Mouse (Mus musculus) hindbrain, embryonic 15.5 days (tissue): ENCODE measurements around the gene 1810049J17Rik. TPM values are rescaled to one million over a fixed set of nuclear protein-coding genes. Genes with fewer than 3 reads are reported as not detected.

ENCODE experiments used
- ATAC-seq: fragments of 200-750 bp; cut with Nextera tagmentation; 2 replicates; pipeline ENCODE4 v1.8.0; 2017; ENCODE audit warnings: low read depth, moderate number of reproducible peaks, moderate TSS enrichment; ENCODE audit not compliant: low FRiP score
- H3K27ac ChIP-seq: fragments of 300-500 bp; sonication (generic); replicated peaks from 2 replicates; pipeline ENCODE4 v1.5.1; 2015; ENCODE audit warnings: mild to moderate bottlenecking, inconsistent platforms
- H3K27me3 ChIP-seq: fragments of 300-500 bp; sonication (generic); 2 replicates; pipeline ENCODE4 v1.6.1; 2015; ENCODE audit warnings: control low read depth, inconsistent platforms
- H3K36me3 ChIP-seq: fragments of 300-500 bp; sonication (generic); 2 replicates; pipeline ENCODE4 v1.6.1; 2015; ENCODE audit warnings: control low read depth, inconsistent platforms
- H3K4me1 ChIP-seq: fragments of 300-500 bp; sonication (generic); replicated peaks from 2 replicates; pipeline ENCODE4 v1.6.1; 2015; ENCODE audit warnings: control low read depth, inconsistent platforms
- H3K4me2 ChIP-seq: fragments of 300-500 bp; sonication (generic); 2 replicates; pipeline ENCODE4 v1.6.1; 2015; ENCODE audit warnings: moderate library complexity, mild to moderate bottlenecking, inconsistent platforms
- H3K4me3 ChIP-seq: fragments of 300-500 bp; sonication (generic); 2 replicates; pipeline ENCODE4 v1.5.1; 2015; ENCODE audit warnings: mild to moderate bottlenecking, inconsistent platforms
- H3K9ac ChIP-seq: fragments of 300-500 bp; sonication (generic); 2 replicates; pipeline ENCODE4 v1.6.1; 2015; ENCODE audit warnings: inconsistent platforms
- H3K9me3 ChIP-seq: fragments of 300-500 bp; sonication (generic); 2 replicates; pipeline ENCODE4 v1.6.1; 2016; ENCODE audit warnings: control low read depth, inconsistent platforms
- WGBS: fragments of 180-500 bp; shearing (Covaris S2); methylation state at CpG from one replicate; pipeline ENCODE4 v1.1.7; 2015; 5-methylcytosine and 5-hydroxymethylcytosine counted together
- polyA plus RNA-seq: library from polyadenylated mRNA; unstranded; fragments of >200 nt; fragmentation: Nextera tagmentation; extraction: Ambion mirVana; gene quantifications from 2 replicates; pipeline ENCODE4 v1.2.1, GENCODE M21; 2015

Gene 1810049J17Rik
- polyA plus RNA-seq, 1 experiment from 2014 or later = 0.82 TPM

DNA sequence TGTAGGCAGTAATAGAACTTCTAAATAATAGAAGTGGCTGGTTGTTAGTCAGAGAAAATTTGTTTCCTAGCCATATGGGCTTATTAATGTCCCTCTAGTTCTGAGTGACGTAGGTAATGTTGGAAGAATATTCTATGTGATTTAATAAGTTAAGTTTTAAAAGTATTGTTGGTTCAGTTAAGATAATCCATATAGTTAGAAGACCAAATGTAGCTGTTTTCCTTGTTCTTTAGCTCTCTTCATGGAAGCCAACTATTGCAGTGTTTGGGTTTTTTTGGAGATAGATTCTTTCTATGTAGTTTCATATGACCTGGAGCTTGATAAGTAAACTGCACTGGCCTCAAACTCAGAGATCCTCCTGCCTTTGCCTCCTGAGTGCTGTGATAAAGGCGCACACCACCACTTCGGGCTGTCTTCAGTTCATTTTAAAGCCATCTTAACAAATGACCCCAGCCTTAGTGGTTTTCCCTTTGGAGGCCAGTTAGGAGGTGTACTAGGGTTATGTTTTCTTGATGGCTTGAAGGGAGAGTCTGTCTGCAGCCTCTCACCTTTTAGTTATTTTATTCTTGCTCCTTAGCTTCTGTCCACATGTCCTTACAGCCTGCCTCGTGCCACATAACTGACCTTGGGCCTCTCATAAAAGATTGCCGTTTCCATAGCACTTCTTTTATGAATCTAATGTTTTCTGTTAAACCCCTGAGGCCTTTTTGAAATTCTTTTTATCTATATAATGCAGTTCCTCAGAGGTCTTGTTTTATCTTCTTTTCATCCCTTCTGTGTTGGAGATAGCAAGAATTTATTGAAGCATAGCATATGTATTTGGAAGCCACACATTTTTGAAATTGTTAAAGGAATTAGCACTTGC is 19.1 kb upstream of the 1810049J17Rik start:
- Histone ChIP-seq H3K27ac (no peak overlapping the region), H3K36me3 (peaks cover 5% of the 10 kb centered on the region; the same call in 1 of the 2 replicates)
- WGBS = 35% methylated on average over 5 of the region's 5 CpGs

DNA sequence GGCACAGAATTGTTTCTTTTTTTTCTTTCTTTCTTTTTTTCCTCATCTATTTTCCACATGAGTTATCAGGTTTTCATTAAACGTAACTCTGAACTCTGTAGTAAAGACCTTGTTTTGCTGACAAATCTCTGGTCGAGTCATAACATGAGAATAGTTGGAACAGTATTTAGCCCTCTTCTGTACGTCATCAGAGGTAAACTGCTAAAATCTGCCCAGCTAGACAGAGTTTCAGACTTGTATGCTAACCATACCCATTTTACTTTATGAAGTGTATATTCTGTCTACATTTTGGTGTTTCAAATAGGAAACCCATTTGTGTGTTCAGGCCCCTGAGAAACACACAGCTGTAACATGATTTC is 16.1 kb upstream of the 1810049J17Rik start:
- WGBS = 81% methylated on average over 3 of the region's 3 CpGs
- Histone ChIP-seq H3K9me3 (no peaks in the 10 kb centered on the region), H3K9ac (no peak overlapping the region), H3K4me2 (no peak overlapping the region), H3K36me3 (no peaks in the 10 kb centered on the region), H3K4me3 (no peak overlapping the region), H3K27ac (no peak overlapping the region), H3K27me3 (no peaks in the 10 kb centered on the region), H3K4me1 (peaks cover 4% of the 10 kb centered on the region)
- ATAC-seq = no peak

More for the DNA sequence above, 19.1 kb upstream of the 1810049J17Rik start:
- H3K9ac ChIP-seq = no peak overlapping the region
- no peaks in the 10 kb centered on the region for H3K9me3 ChIP-seq
- ATAC-seq = no peak
- H3K4me3 ChIP-seq = no peak overlapping the region
- H3K4me1 ChIP-seq = peaks cover 4% of the 10 kb centered on the region
- no peaks in the 10 kb centered on the region for H3K27me3 ChIP-seq
- no peak overlapping the region for H3K4me2 ChIP-seq

- Histone ChIP-seq H3K4me3 (no peak overlapping the region), H3K4me1 (peaks cover 4% of the 10 kb centered on the region), H3K9ac (no peak overlapping the region), H3K36me3 (no peaks in the 10 kb centered on the region), H3K4me2 (no peak overlapping the region), H3K27me3 (no peaks in the 10 kb centered on the region), H3K27ac (no peak overlapping the region), H3K9me3 (no peaks in the 10 kb centered on the region)
- WGBS = 84% methylated on average over 4 of the region's 4 CpGs
- no peak for ATAC-seq
Measured at GRCm38 (mm10) chr15:12337030-12337778, 15.5 kb upstream of the 1810049J17Rik start.

- Histone ChIP-seq H3K4me3 (no peak overlapping the region), H3K4me1 (no peaks in the 10 kb centered on the region; the same call in 1 of the 2 replicates), H3K36me3 (no peaks in the 10 kb centered on the region), H3K4me2 (no peak overlapping the region), H3K27me3 (no peaks in the 10 kb centered on the region), H3K9ac (no peak overlapping the region), H3K27ac (no peak overlapping the region), H3K9me3 (no peaks in the 10 kb centered on the region)
- ATAC-seq = no peak
- WGBS = 79% methylated on average over 4 of the region's 4 CpGs
Measured at GRCm38 (mm10) chr15:12334381-12334780, 12.7 kb upstream of the 1810049J17Rik start.

- Histone ChIP-seq H3K4me3 (no peak overlapping the region), H3K9me3 (no peaks in the 10 kb centered on the region), H3K9ac (no peak overlapping the region), H3K4me2 (no peak overlapping the region), H3K36me3 (no peaks in the 10 kb centered on the region), H3K27ac (no peak overlapping the region), H3K4me1 (peaks cover 6% of the 10 kb centered on the region; the same call in 1 of the 2 replicates), H3K27me3 (no peaks in the 10 kb centered on the region)
- 53% methylated on average over 1 of the region's 1 CpGs for WGBS
- no peak for ATAC-seq
Measured at GRCm38 (mm10) chr15:12331300-12331699, 9.6 kb upstream of the 1810049J17Rik start.

- no peak overlapping the region for H3K4me2 ChIP-seq
Measured at GRCm38 (mm10) chr15:12330892-12331291, 9.2 kb upstream of the 1810049J17Rik start.

GRCm38 (mm10) chr15:12330389-12330788 is 8.7 kb upstream of the 1810049J17Rik start:
- H3K27me3 ChIP-seq = no peaks in the 10 kb centered on the region
- H3K4me3 ChIP-seq = no peak overlapping the region
- 90% methylated on average over 3 of the region's 3 CpGs for WGBS
- no peak overlapping the region for H3K9ac ChIP-seq
- no peak overlapping the region for H3K4me2 ChIP-seq
- H3K36me3 ChIP-seq = no peaks in the 10 kb centered on the region
- H3K4me1 ChIP-seq = peaks cover 6% of the 10 kb centered on the region; the same call in 1 of the 2 replicates
- no peak overlapping the region for H3K27ac ChIP-seq
- no peaks in the 10 kb centered on the region for H3K9me3 ChIP-seq
- ATAC-seq = no peak

More at GRCm38 (mm10) chr15:12330892-12331291, 9.2 kb upstream of the 1810049J17Rik start:
- Histone ChIP-seq H3K9ac (no peak overlapping the region), H3K36me3 (no peaks in the 10 kb centered on the region), H3K9me3 (no peaks in the 10 kb centered on the region), H3K4me3 (no peak overlapping the region), H3K4me1 (peaks cover 6% of the 10 kb centered on the region; the same call in 1 of the 2 replicates), H3K27me3 (no peaks in the 10 kb centered on the region), H3K27ac (no peak overlapping the region)
- ATAC-seq = no peak

DNA sequence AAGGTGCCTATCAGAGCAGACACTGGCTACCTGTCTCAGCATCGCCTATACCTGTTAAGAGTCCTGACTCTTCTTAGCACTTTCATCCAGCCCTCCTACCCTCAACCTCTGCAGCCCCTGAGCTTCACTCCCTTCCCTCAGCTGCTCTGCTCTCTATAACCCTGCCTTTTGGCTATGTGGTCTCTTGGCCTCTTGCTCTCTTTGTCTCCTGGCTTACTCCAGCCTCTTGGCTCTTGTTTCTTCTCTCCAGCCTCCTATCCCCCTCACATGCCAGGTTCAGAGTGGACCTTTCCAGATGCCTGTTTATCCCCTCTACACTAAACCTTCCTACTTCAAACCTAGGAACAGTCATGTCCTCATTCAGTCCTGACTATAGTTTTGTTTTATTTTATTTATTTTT is 2.6 kb upstream of the 1810049J17Rik start:
- no peak overlapping the region for H3K27ac ChIP-seq
- H3K4me3 ChIP-seq = no peak overlapping the region
- no peak overlapping the region for H3K9ac ChIP-seq
- ATAC-seq = no peak
- H3K9me3 ChIP-seq = no peaks in the 10 kb centered on the region
- no peaks in the 10 kb centered on the region for H3K36me3 ChIP-seq
- H3K4me1 ChIP-seq = peaks cover 29% of the 10 kb centered on the region
- H3K4me2 ChIP-seq = peak overlapping the region; percentile 70
- H3K27me3 ChIP-seq = peaks cover 2% of the 10 kb centered on the region; the same call in 1 of the 2 replicates
- WGBS = 89% methylated on average over 1 of the region's 1 CpGs

DNA sequence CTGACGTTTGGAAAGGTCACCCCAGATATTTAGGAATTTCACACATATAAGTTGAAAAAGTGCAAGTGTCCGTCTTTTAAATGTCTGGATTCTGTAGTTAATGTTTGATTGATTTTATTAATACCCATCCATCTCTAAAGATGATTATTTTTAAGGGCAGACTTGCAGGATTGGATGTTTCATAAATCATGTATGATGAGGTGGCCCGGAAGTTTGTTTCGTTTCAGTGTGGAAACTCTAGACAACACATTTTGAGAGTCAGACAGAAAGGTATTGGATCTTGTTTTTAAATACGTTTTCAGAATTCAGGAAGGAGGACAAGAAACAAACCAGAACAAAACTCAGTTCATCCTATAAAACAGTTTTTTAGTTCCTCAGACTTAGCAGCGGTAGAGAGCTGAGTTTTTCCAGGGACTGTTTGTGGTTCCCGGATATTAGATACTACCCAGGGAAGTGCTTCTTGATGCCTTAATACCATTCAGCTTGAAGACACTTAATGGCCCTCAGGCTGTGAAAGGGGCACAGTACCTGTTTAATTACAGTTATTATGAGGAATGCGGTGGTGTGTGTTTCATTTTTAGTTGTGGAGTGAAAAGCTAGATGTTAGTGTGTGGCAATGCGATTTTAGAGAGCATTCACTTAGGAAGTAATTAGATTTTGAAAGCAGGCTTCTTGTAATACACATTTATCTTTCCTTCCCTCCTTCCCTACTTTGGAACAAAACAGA is 1.1 kb upstream of the 1810049J17Rik start:
- Histone ChIP-seq H3K4me3 (peak overlapping the region; percentile 97), H3K27ac (peak overlapping the region; percentile 93; the same call in 1 of the 2 replicates), H3K27me3 (peaks cover 9% of the 10 kb centered on the region; the same call in 1 of the 2 replicates), H3K4me1 (peaks cover 29% of the 10 kb centered on the region), H3K36me3 (no peaks in the 10 kb centered on the region), H3K9ac (peak overlapping the region; percentile 89), H3K4me2 (peak overlapping the region; percentile 70), H3K9me3 (no peaks in the 10 kb centered on the region)
- no peak for ATAC-seq
- WGBS = 19% methylated on average over 9 of the region's 9 CpGs

DNA sequence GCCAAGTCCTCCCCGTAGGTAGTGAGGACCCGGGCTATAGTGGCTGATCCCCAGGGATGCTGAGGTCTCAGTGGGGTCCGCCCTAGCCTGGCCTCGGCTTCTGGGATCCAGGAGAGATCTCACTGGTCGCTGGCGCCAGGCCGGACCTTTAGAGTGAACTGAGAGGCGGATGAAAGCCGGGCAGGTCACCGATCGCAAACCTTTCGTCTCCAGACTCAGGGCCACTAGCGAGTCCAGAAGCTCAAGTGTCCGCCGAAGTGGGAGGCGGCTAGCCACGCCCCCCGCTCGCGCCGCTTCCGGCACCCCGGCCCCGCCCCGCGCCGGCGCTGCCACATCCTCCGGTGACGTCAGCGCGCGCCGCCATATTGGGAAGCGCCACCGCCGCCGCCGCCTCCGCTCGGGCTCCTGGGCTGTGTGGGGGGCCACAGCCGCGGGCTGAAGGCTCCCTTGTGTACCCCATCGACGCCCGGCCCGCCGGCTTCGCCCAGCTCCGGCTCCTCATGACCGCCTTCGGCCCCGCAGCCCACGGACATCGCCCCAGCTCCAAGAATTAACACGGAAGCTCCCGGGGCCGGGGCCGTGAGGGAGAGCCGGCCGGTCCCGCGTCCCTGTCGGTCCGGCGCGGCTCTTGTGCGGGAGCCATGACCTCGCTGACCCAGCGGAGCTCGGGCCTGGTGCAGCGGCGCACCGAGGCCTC is 460 bp downstream of the 1810049J17Rik start, which contains the start of gene Golph3:
Golph3 (plus strand) TSS at position 360 of the 697 bp plus-strand sequence.
- H3K4me1 ChIP-seq = peaks cover 23% of the 10 kb centered on the region
- WGBS = under 1% methylated on average over 72 of the region's 74 CpGs
- H3K27me3 ChIP-seq = peaks cover 9% of the 10 kb centered on the region; the same call in 1 of the 2 replicates
- H3K4me2 ChIP-seq = peak within 1 kb of the TSS; percentile 70
- H3K27ac ChIP-seq = peak within 1 kb of the TSS; percentile 93
- H3K9ac ChIP-seq = peak within 1 kb of the TSS; percentile 89
- peak within 1 kb of the TSS; percentile 97 for H3K4me3 ChIP-seq
- peak; percentile 97 for ATAC-seq
- no peaks in the 10 kb centered on the region for H3K9me3 ChIP-seq
- H3K36me3 ChIP-seq = no peaks in the 10 kb centered on the region

DNA sequence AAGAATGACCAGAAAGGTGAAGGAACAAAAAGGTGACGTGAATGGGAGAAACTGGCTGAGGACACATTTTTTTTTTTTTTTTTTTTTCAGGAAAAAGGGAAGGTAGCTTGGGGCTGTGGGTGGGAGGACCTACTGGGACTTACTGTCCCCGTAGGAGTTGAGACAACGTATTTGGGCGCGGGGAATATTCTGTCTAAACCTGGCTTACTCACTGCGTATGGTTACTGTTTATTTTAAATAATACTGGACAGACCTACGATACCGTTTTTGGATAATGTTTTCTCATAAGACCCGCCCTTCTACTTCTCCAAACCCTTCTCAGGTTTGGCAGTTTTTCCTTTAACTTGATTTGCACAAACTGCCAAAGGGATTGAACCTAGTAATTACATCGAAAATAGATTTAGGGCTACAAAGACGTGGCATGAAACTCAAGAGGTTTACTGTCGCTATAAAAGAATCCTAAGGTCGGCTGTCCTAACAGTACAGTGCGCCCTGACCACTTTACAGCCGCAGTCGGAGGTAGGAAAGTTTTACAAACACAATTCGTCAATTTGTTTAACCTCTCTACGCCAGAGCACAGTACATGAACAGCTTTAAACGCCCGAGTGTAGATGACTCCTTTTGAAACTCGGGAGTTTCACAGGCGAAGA is 1.1 kb downstream of the 1810049J17Rik start:
- Histone ChIP-seq H3K27ac (peak overlapping the region; percentile 93), H3K4me3 (peak overlapping the region; percentile 97), H3K9ac (peak overlapping the region; percentile 89), H3K9me3 (no peaks in the 10 kb centered on the region), H3K36me3 (no peaks in the 10 kb centered on the region), H3K4me2 (peak overlapping the region; percentile 70), H3K4me1 (peaks cover 23% of the 10 kb centered on the region), H3K27me3 (peaks cover 9% of the 10 kb centered on the region; the same call in 1 of the 2 replicates)
- no peak for ATAC-seq
- WGBS = 6% methylated on average over 22 of the region's 22 CpGs
